Mouse (Mus musculus) layer of hippocampus, postnatal 25 days (tissue): ENCODE data around the gene Tsga10. TPM values are rescaled to one million over a fixed set of nuclear protein-coding genes. Genes with fewer than 3 reads are reported as not detected.

ENCODE experiments used
- DNase-seq, 2 experiments: peaks; one replicate each; pipeline ENCODE4 v3.0.0; 2022; ENCODE audit warnings: mixed read lengths in 2 of 2, low spot score in 1 of 2; ENCODE audit errors: extremely low spot score in 1 of 2
- total RNA-seq, 2 experiments: library from RNA; stranded (reverse); gene quantifications; 2 replicates each; pipeline ENCODE4 v1.2.3; 2021

Gene Tsga10
- total RNA-seq, 2 experiments from 2014 or later = 21.7 to 25.8 TPM

DNA sequence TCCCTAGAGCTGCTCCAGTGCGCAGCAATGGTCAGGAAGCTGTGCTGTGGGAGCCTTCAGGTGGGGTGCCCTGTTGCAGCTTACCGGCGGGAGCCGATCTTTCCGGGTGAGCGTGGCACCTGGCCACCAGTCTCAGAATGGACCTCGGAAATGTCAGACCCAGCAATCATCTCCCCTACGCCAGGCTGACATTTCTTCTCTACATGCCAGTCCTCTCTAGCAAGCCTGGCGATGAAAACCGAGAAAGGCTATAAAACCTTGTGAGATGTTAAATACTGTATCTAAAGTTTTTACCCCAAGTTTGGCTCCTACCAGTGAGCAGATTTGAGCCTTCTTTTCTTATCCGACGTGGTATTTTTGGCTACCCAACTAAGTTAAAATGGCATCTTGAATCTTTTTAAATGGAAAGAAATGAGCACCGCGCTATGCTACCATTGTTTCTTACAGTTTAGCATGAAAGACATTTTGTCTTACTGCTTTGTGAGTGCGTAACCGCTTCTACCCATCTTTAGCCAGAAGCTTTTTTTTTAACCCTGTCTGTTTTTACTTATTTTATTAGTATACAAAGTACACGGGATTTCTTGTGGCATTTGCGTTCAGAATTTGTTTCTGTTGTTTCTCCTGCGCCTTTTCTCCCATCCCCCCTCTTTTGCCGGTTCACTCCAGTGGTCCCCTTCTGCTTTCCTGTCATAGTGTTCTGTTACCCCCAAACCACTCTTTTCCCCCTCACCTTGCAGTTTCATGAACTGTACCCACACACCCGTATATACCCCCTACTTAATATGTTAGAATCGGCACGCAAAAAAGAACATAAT lies 621 bp downstream of the Tsga10 start:
- no peak for DNase-seq

DNA sequence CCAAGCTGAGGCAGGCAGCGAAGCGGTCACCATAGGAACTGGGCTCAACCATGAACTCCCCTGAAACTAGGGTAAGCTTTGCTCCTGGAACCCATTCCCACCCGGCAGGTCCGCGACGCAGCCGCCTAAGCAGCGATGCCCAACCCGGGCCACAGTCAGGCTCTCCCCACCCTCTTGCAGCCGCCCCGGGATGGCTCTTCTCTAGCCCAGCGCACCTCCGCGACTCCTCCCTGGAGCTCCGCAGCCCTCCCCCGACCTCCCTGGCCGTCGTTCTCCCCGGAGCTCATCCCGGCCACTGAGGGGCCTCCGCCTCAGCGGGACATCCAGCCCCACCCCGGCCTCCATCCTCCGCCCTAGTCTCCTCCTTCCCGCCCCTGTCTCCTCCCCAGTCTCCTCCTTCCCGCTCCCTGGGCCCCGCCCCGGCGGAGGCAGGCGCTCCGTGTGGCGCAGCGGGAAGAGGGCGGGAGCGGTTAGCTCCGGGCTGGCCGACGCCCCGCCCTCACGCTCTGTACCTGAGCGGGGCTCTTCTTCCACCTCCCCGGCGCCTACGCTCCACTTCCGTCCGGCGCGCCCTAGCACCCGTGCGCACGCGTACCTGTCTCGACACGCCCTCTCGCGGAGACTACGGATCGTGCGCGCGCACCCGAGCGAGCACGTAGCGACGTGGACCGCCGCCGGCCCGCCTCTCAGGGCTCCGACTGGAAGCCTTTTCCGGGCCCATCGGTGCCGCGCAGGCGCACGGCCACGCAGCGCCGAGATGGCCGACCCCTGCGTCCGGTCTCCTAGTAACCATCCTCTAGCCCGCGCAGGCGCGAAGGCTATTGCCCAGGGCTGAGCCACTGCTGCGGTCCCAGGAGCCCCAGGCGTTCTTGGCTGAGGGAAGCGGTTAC lies 1.5 kb downstream of the Tsga10 start:
- DNase-seq = peak; percentile 96 to 97

DNA sequence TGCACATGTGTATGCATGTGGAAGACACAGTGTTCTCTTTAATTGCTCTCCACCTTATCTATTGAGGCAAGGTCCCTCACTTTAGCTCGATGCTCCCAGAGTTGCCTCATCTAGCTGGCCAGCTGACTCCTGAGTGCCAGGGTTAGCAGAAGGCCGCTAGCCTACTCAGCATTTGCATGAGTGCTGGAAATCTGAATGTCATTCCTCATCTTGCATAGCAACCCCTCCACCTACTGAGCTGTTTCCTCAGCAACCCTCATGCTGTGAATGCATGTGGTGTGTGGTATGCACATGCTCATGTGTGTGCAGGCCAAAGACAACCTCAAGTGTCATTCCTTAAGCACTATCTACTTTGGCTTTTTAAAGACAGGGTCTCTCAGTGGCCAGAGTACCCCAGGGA lies 15.5 kb downstream of the Tsga10 start:
- DNase-seq = no peak

DNA sequence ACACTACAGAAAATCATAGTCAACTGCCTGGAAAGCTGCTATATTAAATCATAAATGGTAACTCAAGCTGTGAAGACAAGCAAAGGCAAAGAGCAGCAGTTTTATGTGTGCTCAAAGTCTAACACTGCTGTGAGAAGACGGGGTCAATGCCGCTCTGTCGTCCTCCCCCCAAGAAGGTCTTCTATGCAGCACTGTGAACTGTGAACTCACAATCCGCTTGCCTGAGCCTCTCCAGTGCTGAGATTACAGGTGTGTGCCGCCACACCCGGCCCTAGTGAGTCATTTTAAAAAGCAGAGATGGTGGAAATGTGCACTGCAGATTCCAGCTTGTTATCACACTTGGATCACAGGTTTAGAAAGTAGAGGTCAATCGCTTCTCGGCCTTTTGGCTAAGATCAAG lies 19.4 kb downstream of the Tsga10 start:
- DNase-seq = no peak

DNA sequence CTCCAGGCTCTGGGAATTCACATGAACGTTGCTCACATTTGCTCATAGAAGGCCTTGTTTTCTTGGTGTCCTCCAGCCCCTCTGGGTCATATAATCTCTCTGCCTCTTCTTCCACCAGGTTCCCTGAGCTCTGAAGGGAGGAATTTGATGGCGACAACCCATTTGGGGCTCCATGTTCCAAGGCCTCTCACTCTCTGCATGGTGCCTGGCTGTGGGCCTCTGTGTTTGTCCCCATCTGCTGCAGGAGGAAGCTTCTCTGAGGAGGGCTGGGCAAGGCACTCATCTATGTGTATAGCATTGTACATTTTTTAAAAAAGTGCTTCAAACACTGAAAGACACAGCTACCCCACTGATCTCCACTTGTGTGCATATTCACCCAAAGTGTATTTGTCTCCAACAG lies 34.5 kb downstream of the Tsga10 start:
- DNase-seq = no peak

DNA sequence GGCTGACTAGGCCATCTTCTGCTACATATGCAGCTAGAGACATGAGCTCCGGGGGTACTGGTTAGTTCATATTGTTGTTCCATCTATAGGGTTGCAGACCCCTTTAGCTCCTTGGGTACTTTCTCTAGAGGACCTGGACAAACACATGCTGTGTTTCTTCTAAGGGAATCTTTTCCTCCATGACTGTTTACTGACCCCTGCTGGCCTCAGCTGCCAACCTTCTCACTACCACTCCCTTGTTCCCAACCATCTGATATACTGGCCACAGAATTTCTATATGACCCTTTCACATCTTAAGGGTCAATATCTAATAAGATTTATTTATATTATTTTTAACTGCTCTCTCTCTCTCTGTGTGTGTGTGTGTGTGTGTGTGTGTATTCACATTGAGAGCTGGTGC lies 63.9 kb downstream of the Tsga10 start:
- peak in 1 of 2 experiments; percentile 20 for DNase-seq

DNA sequence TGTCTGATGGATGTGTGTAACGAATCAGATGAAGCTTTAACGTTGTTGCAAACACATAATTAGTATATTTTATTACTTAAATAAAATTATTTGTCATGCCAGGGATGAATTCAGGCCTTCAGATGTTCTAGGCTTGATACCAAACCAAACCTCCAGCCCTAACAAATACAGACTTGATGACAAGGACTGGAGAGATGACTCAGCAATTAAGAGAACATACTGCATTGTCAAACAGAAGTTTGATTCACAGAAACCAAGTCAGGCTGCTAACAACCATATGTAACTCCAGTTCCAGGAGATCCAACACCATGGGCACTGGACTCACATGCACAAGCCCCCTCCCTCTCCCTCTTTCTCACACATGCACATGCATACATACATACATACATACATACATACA lies 65.9 kb downstream of the Tsga10 start:
- DNase-seq = no peak

DNA sequence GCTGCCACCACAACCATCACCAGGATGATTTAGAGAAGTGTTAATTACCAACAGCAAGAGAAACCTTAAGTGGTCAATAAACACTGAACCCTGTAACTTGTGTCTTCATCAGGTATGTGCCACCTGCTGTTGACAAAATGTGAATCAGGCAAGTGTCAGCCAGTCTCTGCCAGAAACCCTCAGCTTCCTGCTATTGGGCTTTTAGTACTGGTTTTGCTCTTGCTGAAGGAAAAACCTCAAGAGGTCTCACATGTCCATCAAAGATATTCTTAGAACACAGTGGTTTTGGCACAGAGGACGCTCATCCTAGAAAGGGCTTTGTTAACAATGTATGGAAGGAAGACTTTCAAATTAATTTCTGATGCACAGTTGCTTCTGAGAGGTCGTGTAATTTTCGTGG lies 66.7 kb downstream of the Tsga10 start:
- no peak for DNase-seq

DNA sequence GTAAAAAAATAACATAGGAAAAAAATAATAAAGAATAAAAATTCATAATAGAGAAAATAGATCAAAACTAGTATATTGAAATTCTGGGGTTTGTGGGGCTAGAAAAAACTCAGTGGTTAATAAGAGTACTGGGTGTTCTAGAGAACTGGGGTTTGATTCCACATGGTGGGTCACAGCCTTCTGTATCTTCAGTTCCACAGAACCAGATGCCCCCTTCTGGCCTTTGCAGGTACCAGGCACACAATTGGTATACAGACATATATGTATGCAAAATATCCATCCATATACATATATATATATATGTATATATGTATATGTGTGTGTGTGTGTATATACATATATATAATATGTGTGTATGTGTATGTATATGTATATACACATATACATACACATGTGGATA lies 106.8 kb downstream of the Tsga10 start:
- no peak for DNase-seq

DNA sequence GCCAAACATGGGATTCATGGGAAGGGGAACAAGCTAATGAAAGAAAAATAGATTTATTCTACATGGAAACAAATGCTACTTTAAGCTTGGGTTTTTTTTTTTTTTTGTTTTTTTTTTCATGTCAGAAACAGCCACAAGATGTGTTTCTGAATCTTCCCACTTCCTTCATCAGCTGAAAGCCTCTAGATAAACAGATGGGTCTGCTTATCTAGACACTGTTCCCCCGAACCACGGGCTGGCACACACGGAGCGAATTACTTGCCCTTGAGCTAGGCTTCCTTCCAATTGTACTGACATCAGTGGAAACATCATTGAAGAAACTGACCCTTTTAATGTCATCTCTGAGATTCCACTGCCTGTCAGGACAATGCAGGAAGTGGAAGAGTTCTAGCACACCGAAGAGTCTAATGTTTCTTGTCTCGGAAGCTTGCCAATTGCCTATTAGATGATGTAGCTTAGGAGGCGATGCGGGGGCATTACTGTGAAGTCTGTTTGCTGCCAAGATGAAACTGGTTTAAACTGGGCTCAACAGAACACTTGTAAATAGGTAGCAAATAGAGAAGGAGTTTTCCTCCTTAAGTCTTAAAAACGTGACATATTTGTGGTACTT lies 121.5 kb downstream of the Tsga10 start:
- DNase-seq = no peak

DNA sequence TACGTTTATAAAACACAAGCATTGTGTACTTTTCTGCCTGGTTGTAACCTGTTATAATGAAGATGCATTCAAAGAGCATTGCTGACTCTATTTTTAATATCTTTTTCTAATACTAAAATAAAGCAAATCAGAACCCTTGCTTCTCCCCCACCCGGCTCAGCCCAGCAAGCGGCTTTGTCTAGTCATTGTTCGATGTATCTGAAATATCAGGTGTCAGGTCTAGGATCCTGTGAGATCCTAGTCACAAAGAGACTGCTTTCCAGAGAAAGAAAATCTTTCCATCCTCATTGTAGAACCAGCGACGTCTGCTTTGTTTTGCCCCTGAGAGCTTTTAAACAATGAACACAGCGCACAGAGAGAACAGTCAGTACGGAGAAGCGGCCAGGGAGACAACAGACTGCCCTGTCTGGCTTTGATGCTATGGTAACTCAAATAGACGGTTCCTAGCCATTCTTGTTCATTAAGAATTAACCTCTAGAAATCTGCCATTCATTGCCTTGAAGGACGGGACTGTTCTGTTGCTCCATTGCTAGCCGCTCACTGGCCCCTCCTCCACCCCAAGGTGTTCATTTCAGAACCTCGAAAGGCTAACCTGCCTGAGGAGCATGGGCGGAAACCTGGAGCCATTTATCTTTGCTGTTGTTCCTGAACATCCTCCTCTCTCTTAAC lies 123.5 kb downstream of the Tsga10 start:
- DNase-seq = no peak

DNA sequence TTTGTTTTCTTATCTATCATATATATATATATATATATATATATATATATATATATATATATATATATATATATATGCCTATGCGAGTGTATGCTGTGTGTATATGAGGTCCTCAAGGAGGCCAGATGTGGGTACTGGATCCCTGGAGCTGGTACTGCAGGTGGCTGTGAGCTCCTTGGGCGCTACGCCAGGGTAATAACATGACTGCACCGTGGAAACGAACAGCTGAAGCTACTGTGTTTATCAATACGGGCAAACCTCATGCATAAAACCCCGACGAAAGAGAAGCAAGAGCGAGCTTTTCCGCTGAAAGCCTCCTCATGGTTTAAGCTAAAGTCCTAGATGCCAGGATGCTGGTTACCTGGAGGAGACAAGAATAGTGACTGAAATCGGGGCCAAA lies 124.1 kb downstream of the Tsga10 start:
- no peak for DNase-seq

DNA sequence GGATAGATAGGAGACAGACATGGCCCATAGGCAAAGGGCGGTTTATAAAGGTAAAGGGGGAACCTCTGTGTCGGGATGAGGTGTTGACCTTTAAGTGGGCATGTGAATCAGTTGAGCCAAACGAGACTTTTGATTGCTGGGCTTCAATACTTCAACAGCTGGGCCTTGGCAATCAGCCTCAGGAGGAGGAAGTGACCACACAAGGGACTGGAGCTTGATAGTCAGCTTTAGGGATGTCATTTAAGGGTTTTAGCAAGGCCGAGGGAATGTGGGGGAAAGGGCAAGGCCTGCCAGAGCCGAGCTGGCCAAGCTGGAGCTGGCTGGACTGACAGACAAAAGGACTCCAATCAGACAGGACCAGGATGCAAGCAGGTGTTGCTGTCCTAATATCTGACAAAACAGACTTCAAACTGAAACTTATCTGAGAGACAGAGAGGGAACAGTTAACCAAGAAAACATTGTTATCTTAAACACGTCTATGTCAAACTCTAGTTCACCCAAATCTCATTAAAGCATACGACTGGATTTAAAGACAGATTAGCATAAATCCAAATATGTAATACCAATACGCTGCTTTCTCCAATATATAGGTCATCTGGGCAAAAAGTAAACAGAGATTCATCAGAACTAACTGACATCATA lies 125.9 kb downstream of the Tsga10 start:
- DNase-seq = no peak

DNA sequence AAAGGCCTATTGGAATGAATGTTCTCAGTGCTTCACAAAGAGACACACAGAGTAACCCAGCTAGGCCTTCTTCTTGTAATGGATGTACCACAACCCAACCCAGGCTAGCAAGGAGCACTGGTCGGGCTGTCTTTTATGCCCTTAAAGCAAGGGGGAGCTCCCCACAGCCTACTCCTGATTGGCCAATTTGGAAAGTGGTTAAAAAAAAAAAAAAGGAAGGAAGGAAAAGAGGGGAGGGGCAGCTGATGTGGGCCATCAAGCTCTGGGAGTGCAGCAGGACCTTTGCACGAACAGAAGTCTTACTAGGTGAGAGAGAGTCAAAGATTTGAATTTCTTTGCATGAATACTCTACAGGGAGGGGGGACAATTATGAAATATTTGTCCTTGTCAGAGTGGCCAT lies 127.3 kb downstream of the Tsga10 start:
- no peak for DNase-seq

DNA sequence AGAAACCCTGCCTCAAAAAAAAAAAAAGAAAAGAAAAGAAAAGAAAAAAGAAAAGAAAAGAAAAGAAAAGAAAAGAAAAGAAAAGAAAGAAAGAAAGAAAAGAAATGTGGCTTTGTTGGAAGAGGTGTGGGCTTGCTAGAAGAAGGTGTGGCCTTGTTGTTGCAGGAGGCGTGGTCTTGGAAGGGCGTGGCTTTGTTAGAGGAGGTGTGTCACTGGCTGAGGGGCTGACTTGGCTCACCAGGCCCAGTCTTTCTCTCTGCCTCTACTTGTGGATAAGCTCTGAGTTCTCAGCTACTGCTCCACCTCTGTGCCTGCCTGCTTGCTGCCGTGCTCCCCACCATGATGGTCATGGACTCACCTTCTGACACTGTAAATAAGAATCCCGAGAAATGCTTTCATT lies 129.2 kb downstream of the Tsga10 start:
- no peak for DNase-seq

DNA sequence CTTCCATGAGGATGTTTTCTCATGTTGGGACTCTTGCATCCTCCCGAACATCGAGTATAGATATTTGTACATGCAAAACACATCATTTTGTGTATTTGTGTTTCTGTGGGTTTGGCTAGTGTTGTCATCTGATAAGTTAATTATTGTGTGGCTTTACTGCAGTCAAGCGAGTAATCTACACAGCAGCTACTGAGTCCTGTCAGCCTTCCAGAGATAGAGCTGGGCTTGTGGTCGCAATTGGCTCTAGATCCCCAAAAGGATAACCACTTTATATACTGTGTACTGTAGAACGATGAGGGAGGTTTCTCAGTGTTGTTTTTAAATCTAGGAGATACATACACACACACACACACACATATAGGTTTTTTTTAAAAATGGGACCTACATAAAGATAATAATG lies 130.3 kb downstream of the Tsga10 start:
- no peak for DNase-seq

DNA sequence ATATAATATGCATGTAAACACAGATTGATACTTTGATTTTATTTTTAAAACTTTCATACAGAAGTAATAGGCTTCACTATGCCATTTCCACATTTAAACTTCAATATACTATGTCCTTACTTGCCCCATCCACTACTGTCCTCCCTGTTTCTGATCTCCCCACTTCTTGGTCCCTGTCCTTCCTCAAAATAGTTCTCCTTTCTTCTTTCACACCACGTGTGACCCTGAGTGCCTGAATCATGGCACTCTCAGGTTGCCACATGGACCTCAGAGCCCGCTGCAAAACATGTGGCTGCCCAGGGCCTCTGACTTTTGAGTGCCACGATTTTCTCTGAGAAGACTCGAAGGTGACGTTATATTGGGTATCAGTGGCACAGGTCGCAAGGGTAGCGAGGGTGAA lies 131.4 kb downstream of the Tsga10 start:
- no peak for DNase-seq

DNA sequence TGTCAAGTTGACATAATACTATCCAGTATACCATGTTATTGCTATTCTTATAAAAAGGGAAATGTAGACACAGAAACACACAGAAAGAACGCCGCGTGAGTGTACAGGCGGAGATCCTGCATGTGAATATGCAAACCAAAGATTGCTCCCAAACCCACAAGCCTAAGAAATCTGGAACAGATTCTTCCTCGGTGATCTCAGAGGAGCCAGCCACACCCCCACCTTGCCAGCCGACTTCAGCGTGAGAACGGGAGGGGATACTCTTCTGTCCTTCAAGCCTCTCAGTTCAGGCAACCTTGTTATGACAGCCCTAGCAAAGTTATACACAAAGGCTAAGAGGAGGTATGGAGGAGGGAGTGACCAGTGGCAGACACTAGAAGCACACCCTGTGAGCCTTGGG lies 136.9 kb downstream of the Tsga10 start:
- DNase-seq = no peak

DNA sequence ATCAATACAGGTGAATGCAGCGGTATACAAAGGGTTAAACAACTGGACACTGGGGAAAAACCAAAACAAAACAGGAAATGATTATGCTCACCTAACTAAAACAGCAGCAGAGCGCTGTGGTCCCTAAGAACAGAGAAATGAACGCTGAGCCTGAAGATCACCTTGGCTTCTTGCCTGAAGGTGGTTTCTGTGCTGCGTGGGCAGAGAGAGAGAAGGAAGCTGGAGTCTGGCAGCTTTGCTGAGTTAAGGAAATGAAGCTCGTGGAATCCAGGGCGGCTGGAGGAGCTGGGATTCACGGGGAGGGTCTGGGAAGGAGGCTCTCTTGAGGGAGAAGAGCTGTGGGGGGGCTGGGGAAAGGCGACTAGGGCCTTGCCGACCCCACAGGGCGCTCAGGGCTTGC lies 138.2 kb downstream of the Tsga10 start:
- DNase-seq = no peak

DNA sequence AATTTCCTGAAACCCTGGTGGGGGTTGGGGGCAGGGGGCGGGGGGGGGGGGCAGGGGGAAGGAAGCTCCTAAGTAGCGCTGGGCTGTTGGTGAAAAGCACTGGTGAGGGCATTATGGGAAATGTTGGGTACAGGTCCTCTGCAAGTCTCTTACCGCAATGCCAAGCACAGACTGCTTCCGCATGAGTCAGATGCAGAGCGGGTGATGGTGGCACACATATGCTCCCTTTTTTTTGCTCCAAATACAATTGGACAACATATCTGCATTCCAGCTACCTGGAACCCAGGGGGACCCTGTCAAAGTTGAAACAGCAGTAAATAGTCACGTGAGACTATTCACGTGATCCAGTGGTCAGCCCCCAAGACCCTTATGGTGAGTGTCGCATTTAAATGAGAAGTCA lies 139.0 kb downstream of the Tsga10 start:
- DNase-seq = no peak
